In the genomic region with DNA sequence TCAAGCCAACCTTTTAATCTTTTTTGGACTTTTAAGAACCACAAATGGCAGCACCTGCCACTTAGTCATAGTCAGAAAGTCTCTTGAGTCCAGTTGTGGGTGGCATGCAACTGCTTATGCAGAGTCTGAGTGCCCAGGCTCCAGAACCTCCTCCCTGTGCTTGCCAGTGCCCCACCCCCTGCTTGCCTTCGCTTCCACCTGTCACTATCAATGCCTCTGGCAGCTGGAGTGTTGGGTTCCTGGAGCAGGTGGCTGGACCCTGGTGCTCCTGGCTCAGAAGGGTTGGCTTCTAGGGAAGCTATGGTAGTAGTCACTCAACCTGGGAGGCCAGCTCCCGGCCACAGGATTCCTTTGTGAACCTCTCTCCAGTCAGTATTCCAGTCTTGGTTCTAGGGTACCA, we compare ENCODE assay signal across 18 mouse cellular contexts. TPM values are rescaled to one million over a fixed set of nuclear protein-coding genes. Genes with fewer than 3 reads are reported as not detected.
DNase-seq lines count a peak whose midpoint lies in the region; ATAC-seq lines count a peak whose summit lies in the region.
"Had no signal": no experiment of that assay in that cellular context is flagged by ENCODE, and none has a peak within 500 bp of the region (broad histone marks: within the 10 kb centered on the region; RNA-seq: fewer than 3 reads in every experiment).

No protein-coding gene starts in this region.

- ATAC-seq in CD4-positive, CD25-positive, alpha-beta regulatory T cell, adult 4 months, result no peak
- ATAC-seq: forebrain, embryonic 14.5 days; forebrain, postnatal 0 days; hindbrain, embryonic 16.5 days; intestine, embryonic 15.5 days; Patski had no signal

- DNase-seq in heart, adult 11 months, result peak; percentile 78
- no peak for DNase-seq in heart, adult 8-10 months (ENCODE audit: low spot score)
- peak; percentile 13 for DNase-seq in gastrocnemius, postnatal 10 days
- DNase-seq in gastrocnemius, postnatal 25 days, result peak; percentile 47
- DNase-seq in left cerebral cortex, postnatal 14 days (ENCODE audit: low spot score in 2 of 2), result no peak
- DNase-seq: adrenal gland, postnatal 10 days; adrenal gland, postnatal 36 days; cerebellum, adult 18-20 months; cerebellum, adult 9-11 months; cerebellum, postnatal 25 days; forebrain, postnatal 0 days; heart, adult 2 months; kidney, adult 11 months had no signal

- intact Hi-C loops in left cerebral cortex, postnatal 14 days (cut with DNase I), result no loop called here

RNA-seq across cellular contexts. Expression of a gene that starts 29.9 kb away (rescaled TPM):
- total RNA-seq in heart, adult 8-10 months (2022), result 10 to 100 TPM; 57.8 to 71.4 (median 65.0) TPM
- total RNA-seq in gastrocnemius, postnatal 10 days (2021), result 10 to 100 TPM; 67.5 to 70.1 TPM
- 10 to 100 TPM; 43.8 to 46.3 TPM for total RNA-seq in gastrocnemius, postnatal 25 days (2021)
- 100 to 1,000 TPM; 300 to 308 TPM for total RNA-seq in left cerebral cortex, postnatal 14 days (2021)
- 10 to 100 TPM; 39.4 to 46.7 TPM for polyA plus RNA-seq in CD4-positive, CD25-positive, alpha-beta regulatory T cell, adult 4 months (2017; shearing (Covaris generic))

RNA-seq across cellular contexts. Expression of a gene that starts 34.5 kb away (rescaled TPM):
- 10 to 100 TPM; 26.8 to 39.2 (median 35.0) TPM for total RNA-seq in heart, adult 8-10 months (2022)
- 10 to 100 TPM; 36.5 to 43.5 TPM for total RNA-seq in gastrocnemius, postnatal 10 days (2021)
- total RNA-seq in gastrocnemius, postnatal 25 days (2021), result 10 to 100 TPM; 23.9 to 26.5 TPM
- total RNA-seq in left cerebral cortex, postnatal 14 days (2021), result 10 to 100 TPM; 41.2 to 42.9 TPM
- polyA plus RNA-seq in CD4-positive, CD25-positive, alpha-beta regulatory T cell, adult 4 months (2017; shearing (Covaris generic)), result 100 to 1,000 TPM; 178 to 280 TPM

RNA-seq across cellular contexts. Expression of a gene that starts 41.4 kb away (rescaled TPM):
- total RNA-seq in heart, adult 8-10 months (2022), result 10 to 100 TPM; 34.3 to 42.6 (median 35.0) TPM
- 10 to 100 TPM; 26.7 to 33.4 TPM for total RNA-seq in gastrocnemius, postnatal 10 days (2021)
- total RNA-seq in gastrocnemius, postnatal 25 days (2021), result 10 to 100 TPM; 23.2 to 28.2 TPM
- 10 to 100 TPM; 48.3 to 51.3 TPM for total RNA-seq in left cerebral cortex, postnatal 14 days (2021)
- 100 to 1,000 TPM in 1 of 2 experiments, 10 to 100 TPM in 1; 86.8 to 115 TPM for polyA plus RNA-seq in CD4-positive, CD25-positive, alpha-beta regulatory T cell, adult 4 months (2017; shearing (Covaris generic))

RNA-seq across cellular contexts. Expression of a gene that starts 42.4 kb away (rescaled TPM):
- total RNA-seq in heart, adult 8-10 months (2022), result 10 to 100 TPM; 11.0 to 18.7 (median 14.0) TPM
- 10 to 100 TPM; 28.4 to 32.4 TPM for total RNA-seq in gastrocnemius, postnatal 10 days (2021)
- 10 to 100 TPM; 17.2 to 17.4 TPM for total RNA-seq in gastrocnemius, postnatal 25 days (2021)
- total RNA-seq in left cerebral cortex, postnatal 14 days (2021), result 100 to 1,000 TPM; 112 to 121 TPM
- polyA plus RNA-seq in CD4-positive, CD25-positive, alpha-beta regulatory T cell, adult 4 months (2017; shearing (Covaris generic)), result 10 to 100 TPM; 19.0 to 45.0 TPM

RNA-seq across cellular contexts. Expression of a gene that starts 48.8 kb away (rescaled TPM):
- total RNA-seq in heart, adult 8-10 months (2022), result 1 to 10 TPM; 1.2 to 1.6 (median 1.5) TPM
- total RNA-seq in gastrocnemius, postnatal 10 days (2021), result 1 to 10 TPM in 1 of 2 experiments, under 1 TPM in 1; 0.85 to 1.2 TPM
- 1 to 10 TPM in 1 of 2 experiments, under 1 TPM in 1; 0.97 to 1.1 TPM for total RNA-seq in gastrocnemius, postnatal 25 days (2021)
- total RNA-seq in left cerebral cortex, postnatal 14 days (2021), result 10 to 100 TPM; 20.2 to 22.0 TPM
- 1 to 10 TPM; 5.9 to 7.1 TPM for polyA plus RNA-seq in CD4-positive, CD25-positive, alpha-beta regulatory T cell, adult 4 months (2017; shearing (Covaris generic))

Comparison
In these comparisons a context has a peak if more than half of its experiments do, and no peak if none do; other contexts are left out.
1. DNase-seq: peak in heart, adult 11 months (single experiment), gastrocnemius, postnatal 10 days (single experiment) and gastrocnemius, postnatal 25 days (single experiment); none in heart, adult 8-10 months (single experiment) and left cerebral cortex, postnatal 14 days (0 of 2).
2. RNA of a gene that starts 29.9 kb away (total RNA-seq): 300 to 308 TPM in left cerebral cortex, postnatal 14 days; 67.5 to 70.1 TPM in gastrocnemius, postnatal 10 days, 57.8 to 71.4 TPM in heart, adult 8-10 months and 43.8 to 46.3 TPM in gastrocnemius, postnatal 25 days; every median in the first group is over 4 times any median in the second.